Mouse (Mus musculus): Measurements from ENCODE around the gene Aurkc. TPM values are rescaled to one million over a fixed set of nuclear protein-coding genes. Genes with fewer than 3 reads are reported as not detected.
"Not testable (repeated sequence)": the region's sequence is repeated elsewhere in the genome, so short reads cannot be mapped to it uniquely, and the experiment has no call there.

Gene Aurkc
- not detected in 2 replicates for polyA plus RNA-seq (2015; fragmentation: Nextera tagmentation; extraction: Ambion mirVana)

DNA sequence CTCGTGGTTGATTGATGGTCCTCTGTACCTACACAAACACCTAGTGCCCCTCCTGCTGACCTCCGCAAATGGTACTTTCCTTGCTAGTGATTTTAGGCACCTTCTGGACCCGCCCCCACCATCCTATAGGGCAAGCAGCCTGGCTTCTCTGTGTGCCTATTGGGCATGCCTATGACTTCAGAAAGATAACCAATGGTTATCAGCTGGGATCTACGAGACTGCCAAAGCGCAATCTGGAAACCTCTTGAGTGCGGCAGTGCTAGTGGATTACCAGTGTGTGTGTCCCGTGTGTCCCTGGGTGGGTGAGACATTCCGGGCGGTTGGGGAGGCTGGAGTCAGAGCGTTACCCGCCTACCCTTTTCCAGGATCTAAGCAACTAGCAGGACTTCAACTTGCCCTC is at the start of gene Aurkc:
Gene Aurkc (plus strand): TSS at position 50 of the 400 bp plus-strand sequence.
- H3K27ac ChIP-seq; H3K4me3 ChIP-seq; H3K4me1 ChIP-seq; H3K9me3 ChIP-seq; H3K36me3 ChIP-seq (replicated peaks); H3K4me2 ChIP-seq; ATAC-seq (replicated peaks); H3K9ac ChIP-seq; H3K27me3 ChIP-seq (replicated peaks): not testable (repeated sequence)
- WGBS, result 82% methylated on average over 11 of the region's 11 CpGs

DNA sequence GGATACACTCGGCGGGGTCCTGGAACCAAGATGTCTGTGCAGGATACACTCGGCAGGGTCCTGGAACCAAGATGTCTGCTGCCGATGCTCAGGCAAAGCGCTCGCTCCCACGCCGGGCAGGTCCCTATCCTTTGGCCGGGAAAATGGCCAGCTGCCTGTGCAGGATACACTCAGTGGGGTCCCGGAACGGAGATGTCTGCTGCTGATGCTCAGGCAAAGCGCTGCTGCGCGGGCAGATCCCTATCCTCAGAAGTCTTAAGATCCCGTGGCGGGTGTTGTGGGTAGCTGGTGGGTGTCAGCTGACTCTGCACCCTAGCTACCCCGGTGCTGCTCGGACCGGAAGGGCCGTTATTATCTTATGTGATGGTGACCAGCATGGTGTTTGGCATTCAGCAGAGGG is 47.0 kb upstream of the Aurkc start:
- not testable (repeated sequence) for H3K4me1 ChIP-seq; ATAC-seq (replicated peaks); H3K9me3 ChIP-seq; H3K4me3 ChIP-seq; H3K27ac ChIP-seq; H3K4me2 ChIP-seq; H3K27me3 ChIP-seq (replicated peaks); H3K36me3 ChIP-seq (replicated peaks); H3K9ac ChIP-seq
- WGBS, result 95% methylated on average over 20 of the region's 20 CpGs

DNA sequence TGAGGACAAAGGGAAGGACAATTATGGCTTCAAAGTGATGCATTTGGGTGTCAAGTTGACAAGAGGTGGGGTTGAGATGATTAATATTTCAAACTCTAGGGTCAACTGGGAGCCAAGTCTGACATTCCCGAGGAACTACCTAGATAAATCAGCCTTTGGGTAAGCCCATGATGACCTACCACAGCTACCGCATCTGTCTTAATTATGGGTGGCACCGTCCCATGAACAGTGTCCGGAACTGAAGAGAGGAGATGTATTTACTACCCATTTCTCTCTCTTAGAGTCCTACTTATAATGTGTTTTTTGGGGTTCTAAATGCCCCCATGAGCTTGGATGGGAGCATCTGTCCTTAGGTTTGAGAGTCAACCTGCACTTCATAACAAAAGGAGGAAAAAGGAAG is 38.5 kb upstream of the Aurkc start:
- H3K4me1 ChIP-seq, result no peaks in the 10 kb centered on the region
- H3K27ac ChIP-seq, result no peak overlapping the region
- no peak for ATAC-seq (replicated peaks)
- H3K9ac ChIP-seq, result no peak overlapping the region
- H3K27me3 ChIP-seq (replicated peaks), result no peaks in the 10 kb centered on the region
- no peak overlapping the region for H3K4me3 ChIP-seq
- H3K4me2 ChIP-seq, result no peak overlapping the region
- 94% methylated on average over 4 of the region's 4 CpGs for WGBS
- H3K9me3 ChIP-seq, result no peaks in the 10 kb centered on the region
- H3K36me3 ChIP-seq (replicated peaks), result no peaks in the 10 kb centered on the region; the same call in 1 of the 2 replicates

DNA sequence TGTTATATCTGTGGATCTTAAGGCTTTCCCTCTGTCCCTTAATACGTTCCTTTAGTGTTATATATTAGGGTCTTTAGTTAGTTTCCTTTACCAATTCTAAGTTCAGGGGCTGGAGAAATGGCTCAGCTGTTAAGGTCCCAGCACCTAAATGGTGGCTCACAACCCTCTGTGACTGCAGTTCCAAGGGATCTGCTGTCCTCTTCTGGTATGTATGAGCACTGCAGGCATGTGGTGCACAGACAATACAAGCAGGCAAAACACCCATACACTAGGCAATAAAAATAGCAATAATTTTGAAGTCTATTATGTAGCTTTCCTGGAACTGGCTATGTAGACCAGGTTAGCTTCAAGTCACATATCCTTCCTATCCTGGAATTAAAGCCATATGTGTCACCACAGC is 36.5 kb upstream of the Aurkc start:
- Histone ChIP-seq H3K4me1 (no peaks in the 10 kb centered on the region), H3K9me3 (no peaks in the 10 kb centered on the region), H3K36me3 (replicated peaks) (peaks cover 5% of the 10 kb centered on the region; the same call in 1 of the 2 replicates), H3K27ac (no peak overlapping the region), H3K27me3 (replicated peaks) (no peaks in the 10 kb centered on the region), H3K4me2 (no peak overlapping the region), H3K4me3 (no peak overlapping the region), H3K9ac (no peak overlapping the region)
- no peak for ATAC-seq (replicated peaks)
- 91% methylated on average over 1 of the region's 1 CpGs for WGBS

DNA sequence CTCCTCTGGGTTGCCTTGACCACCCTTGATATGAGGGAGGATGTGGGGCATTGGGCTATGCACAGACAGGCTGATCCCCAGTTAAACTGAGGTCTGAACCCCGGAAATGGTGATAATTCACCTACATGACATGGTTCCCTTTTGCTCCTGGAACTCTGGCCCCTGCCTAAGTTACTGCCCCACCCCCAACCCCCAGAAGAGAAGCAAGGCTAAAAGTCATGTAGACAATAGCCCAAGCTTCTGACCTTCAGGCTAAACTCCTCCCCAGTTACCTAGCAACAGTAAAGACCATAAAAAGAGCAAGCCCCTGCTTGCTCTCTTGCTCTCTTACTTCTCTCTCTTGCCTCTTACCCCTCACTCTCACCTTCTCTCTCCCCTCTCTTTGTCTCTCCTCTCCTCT is 21.5 kb upstream of the Aurkc start:
- Histone ChIP-seq H3K27ac (no peak overlapping the region), H3K9me3 (no peaks in the 10 kb centered on the region), H3K4me1 (no peaks in the 10 kb centered on the region), H3K9ac (no peak overlapping the region), H3K27me3 (replicated peaks) (no peaks in the 10 kb centered on the region), H3K4me2 (no peak overlapping the region), H3K36me3 (replicated peaks) (no peaks in the 10 kb centered on the region), H3K4me3 (no peak overlapping the region)
- ATAC-seq (replicated peaks), result no peak
- WGBS, result 88% methylated on average over 1 of the region's 1 CpGs

DNA sequence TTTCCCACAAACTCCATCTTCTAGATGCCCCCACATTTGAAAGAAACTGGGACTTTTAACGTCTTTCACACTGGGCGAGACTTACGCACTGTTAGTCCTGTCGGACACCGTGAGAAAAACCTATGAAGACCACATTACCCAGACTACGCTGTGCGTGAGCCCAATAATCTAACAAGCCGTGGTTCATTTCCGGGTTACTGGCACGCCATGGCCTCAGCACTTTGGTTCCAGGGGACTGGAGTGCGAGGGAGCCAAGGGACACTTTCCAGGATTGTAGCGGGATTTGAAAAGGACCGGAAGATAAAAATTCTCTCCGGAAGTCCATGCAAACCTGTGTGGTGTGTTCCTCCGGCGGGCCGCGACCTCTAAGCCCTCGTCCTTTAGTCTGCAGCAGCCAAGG is 18.2 kb upstream of the Aurkc start:
- H3K9ac ChIP-seq, result no peak overlapping the region
- no peak for ATAC-seq (replicated peaks)
- no peak overlapping the region for H3K4me3 ChIP-seq
- no peaks in the 10 kb centered on the region for H3K9me3 ChIP-seq
- no peaks in the 10 kb centered on the region for H3K36me3 ChIP-seq (replicated peaks)
- no peaks in the 10 kb centered on the region for H3K27me3 ChIP-seq (replicated peaks)
- 94% methylated on average over 19 of the region's 19 CpGs for WGBS
- H3K27ac ChIP-seq, result no peak overlapping the region
- no peaks in the 10 kb centered on the region for H3K4me1 ChIP-seq
- H3K4me2 ChIP-seq, result no peak overlapping the region

DNA sequence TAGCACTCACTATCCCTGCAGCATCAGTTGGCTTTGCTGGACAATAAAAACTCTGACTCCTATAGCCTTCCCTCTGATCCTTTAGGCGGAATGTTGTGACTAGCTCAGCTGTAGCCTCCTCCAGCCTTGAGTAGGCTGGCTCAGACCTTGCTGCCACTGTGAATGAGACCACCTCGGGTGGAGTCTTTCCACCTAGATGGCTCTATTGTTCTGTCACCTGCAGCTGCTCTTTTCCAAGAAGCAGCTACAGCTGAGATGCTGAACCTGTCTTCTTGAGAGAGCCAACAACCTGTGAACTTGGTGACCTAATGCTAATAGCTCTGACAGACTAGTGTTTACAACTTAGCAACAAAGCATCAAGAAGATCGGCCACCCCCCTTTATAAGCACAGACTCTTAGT is 3.8 kb downstream of the Aurkc start:
- H3K4me1 ChIP-seq; H3K9me3 ChIP-seq; H3K36me3 ChIP-seq (replicated peaks); H3K4me2 ChIP-seq; H3K9ac ChIP-seq; H3K27ac ChIP-seq; H3K27me3 ChIP-seq (replicated peaks); H3K4me3 ChIP-seq; ATAC-seq (replicated peaks): not testable (repeated sequence)
- 67% methylated on average over 3 of the region's 3 CpGs for WGBS

DNA sequence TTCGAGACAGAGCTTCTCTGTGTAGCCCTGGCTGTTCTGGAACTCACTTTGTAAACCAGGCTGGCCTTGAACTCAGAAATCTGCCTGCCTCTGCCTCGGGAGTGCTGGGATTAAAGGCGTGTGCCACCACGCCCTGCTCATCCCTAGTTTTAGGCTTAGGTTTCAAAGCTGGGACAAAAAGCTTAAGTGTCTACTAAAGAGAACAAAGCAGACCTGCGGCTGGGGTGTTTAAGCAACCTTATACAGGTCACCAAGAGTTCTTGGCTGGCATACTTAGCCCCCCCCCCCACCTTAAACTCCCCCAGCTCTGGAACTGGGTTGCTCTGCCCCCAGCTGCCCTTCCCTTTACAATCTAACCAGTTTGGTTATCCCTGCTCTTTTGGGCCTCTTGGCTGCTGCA is 10.3 kb downstream of the Aurkc start:
- not testable (repeated sequence) for ATAC-seq (replicated peaks); H3K36me3 ChIP-seq (replicated peaks); H3K4me2 ChIP-seq; H3K4me1 ChIP-seq; H3K9me3 ChIP-seq; H3K27me3 ChIP-seq (replicated peaks); H3K4me3 ChIP-seq; H3K27ac ChIP-seq; H3K9ac ChIP-seq
- 73% methylated on average over 5 of the region's 5 CpGs for WGBS

DNA sequence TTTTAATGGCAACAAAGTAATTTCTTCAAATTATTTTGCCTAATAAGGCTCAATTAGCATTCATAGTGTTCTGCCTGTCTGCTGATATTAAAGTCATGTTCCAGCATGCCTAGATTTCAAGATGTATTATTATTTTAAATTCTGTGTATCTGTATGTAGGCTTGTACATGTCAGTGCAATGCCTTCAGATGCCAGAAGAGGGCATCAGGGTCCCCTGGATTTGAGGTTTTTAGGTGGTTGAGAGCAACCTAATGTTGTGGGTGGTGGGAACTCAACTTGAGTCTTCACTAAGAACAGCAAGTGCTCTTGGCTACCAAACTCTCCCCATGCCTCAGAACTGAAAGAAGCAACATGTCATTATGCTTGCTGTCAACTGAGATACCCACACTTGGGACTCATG is 32.3 kb downstream of the Aurkc start:
- ATAC-seq (replicated peaks), result no peak
- peaks cover 5% of the 10 kb centered on the region; the same call in 1 of the 2 replicates for H3K9me3 ChIP-seq
- no peak overlapping the region for H3K9ac ChIP-seq
- no peaks in the 10 kb centered on the region for H3K27me3 ChIP-seq (replicated peaks)
- H3K4me2 ChIP-seq, result no peak overlapping the region
- H3K4me3 ChIP-seq, result no peak overlapping the region
- no peaks in the 10 kb centered on the region for H3K4me1 ChIP-seq
- H3K27ac ChIP-seq, result no peak overlapping the region
- no peaks in the 10 kb centered on the region for H3K36me3 ChIP-seq (replicated peaks)

DNA sequence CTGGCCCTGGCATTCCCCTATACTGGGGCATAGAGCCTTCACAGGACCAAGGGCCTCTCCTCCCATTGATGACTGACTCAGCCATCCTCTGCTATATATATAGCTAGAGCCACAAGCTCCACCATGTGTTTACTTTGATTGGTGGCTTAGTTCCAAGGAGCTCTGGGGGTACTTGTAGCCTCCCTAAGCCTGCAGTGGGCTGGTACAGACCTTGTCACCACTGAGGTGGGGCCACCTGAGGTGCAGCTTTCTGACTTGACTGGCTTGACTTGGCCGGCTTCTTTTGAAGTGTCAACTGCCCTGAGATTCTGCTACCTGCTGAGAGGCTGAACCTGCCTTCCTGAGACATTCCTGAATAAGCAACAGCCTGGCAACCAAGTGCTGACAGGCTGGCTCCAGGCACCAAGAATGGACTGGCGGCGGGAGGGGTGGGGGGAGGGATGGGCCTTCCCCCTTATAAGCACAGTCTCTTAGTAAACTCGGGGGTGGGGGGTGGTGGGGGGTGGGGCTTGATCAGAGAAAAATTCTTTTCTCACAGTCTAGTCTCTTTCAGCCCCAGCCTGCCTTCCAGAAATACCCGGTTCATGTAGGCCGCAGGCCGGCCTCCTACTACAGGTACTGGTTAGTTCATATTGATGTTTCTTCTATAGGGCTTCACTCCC is 54.7 kb downstream of the Aurkc start:
- H3K9me3 ChIP-seq; H3K27ac ChIP-seq; H3K4me1 ChIP-seq; H3K27me3 ChIP-seq (replicated peaks); H3K4me3 ChIP-seq; ATAC-seq (replicated peaks); H3K9ac ChIP-seq; H3K4me2 ChIP-seq; H3K36me3 ChIP-seq (replicated peaks): not testable (repeated sequence)
- 40% methylated on average over 7 of the region's 7 CpGs for WGBS

Other genes starting within 250 kb of the Aurkc start
- gene Zfp954, start 126.2 kb downstream of the Aurkc start, polyA plus RNA-seq (2015; fragmentation: Nextera tagmentation; extraction: Ambion mirVana), result 23.2 and 24.8 TPM in 2 replicates
- gene Zfp773, start 141.5 kb downstream of the Aurkc start, polyA plus RNA-seq (2015; fragmentation: Nextera tagmentation; extraction: Ambion mirVana), result 19.7 and 20.5 TPM in 2 replicates
- gene Zfp418, start 176.0 kb downstream of the Aurkc start, polyA plus RNA-seq (2015; fragmentation: Nextera tagmentation; extraction: Ambion mirVana), result 4.0 and 4.5 TPM in 2 replicates
- 9.4 and 10.0 TPM in 2 replicates for gene Zfp772, start 214.7 kb downstream of the Aurkc start, polyA plus RNA-seq (2015; fragmentation: Nextera tagmentation; extraction: Ambion mirVana)